Mouse (Mus musculus) midbrain, embryonic 16.5 days (tissue): ENCODE measurements around the gene Egln3. TPM values are rescaled to one million over a fixed set of nuclear protein-coding genes. Genes with fewer than 3 reads are reported as not detected.
A peak's percentile ranks its signal among the peaks of the same experiment; 100 is the strongest.

Experiments used
- ATAC-seq: fragments of 200-750 bp; cut with Nextera tagmentation; 2 replicates; pipeline ENCODE4 v1.8.0; 2017; ENCODE audit warnings: moderate TSS enrichment
- H3K27ac ChIP-seq: fragments of 300-500 bp; sonication (generic); 2 replicates; pipeline ENCODE4 v1.5.1; 2014; ENCODE audit warnings: mild to moderate bottlenecking, low read length, mixed read lengths
- H3K27me3 ChIP-seq: fragments of 300-500 bp; sonication (generic); 2 replicates; pipeline ENCODE4 v1.6.1; 2014; ENCODE audit warnings: low read depth, low read length, mixed read lengths; ENCODE audit not compliant: control insufficient read depth, insufficient read depth
- H3K36me3 ChIP-seq: fragments of 300-500 bp; sonication (generic); 2 replicates; pipeline ENCODE4 v1.6.1; 2014; ENCODE audit warnings: mild to moderate bottlenecking, low read length, moderate library complexity, mixed read lengths; ENCODE audit not compliant: control insufficient read depth, insufficient read depth
- H3K4me1 ChIP-seq: fragments of 300-500 bp; sonication (generic); 2 replicates; pipeline ENCODE4 v1.6.1; 2014; ENCODE audit warnings: mild to moderate bottlenecking, low read length, mixed read lengths; ENCODE audit not compliant: control insufficient read depth, insufficient read depth
- H3K4me2 ChIP-seq: fragments of 300-500 bp; sonication (generic); 2 replicates; pipeline ENCODE4 v1.6.1; 2014; ENCODE audit warnings: mild to moderate bottlenecking, low read length, mixed read lengths
- H3K4me3 ChIP-seq: fragments of 300-500 bp; sonication (generic); 2 replicates; pipeline ENCODE4 v1.5.1; 2014; ENCODE audit warnings: low read depth, mild to moderate bottlenecking, low read length, moderate library complexity, mixed read lengths
- H3K9ac ChIP-seq: fragments of 300-500 bp; sonication (generic); 2 replicates; pipeline ENCODE4 v1.6.1; 2014; ENCODE audit warnings: low read depth, low read length, mixed read lengths
- H3K9me3 ChIP-seq: fragments of 300-500 bp; sonication (generic); replicated peaks from 2 replicates; pipeline ENCODE4 v1.6.1; 2014; ENCODE audit warnings: mild to moderate bottlenecking, low read length, mixed read lengths; ENCODE audit not compliant: control insufficient read depth, poor library complexity, severe bottlenecking
- WGBS: fragments of 180-500 bp; shearing (Covaris S2); extraction: QIAGEN DNeasy Blood & Tissue Kit; methylation state at CpG from one replicate; pipeline ENCODE4 v1.1.7; 2014; 5-methylcytosine and 5-hydroxymethylcytosine counted together
- polyA plus RNA-seq: library from polyadenylated mRNA; unstranded; fragments of >200 nt; fragmentation: Nextera tagmentation; extraction: Ambion mirVana; gene quantifications from 2 replicates; pipeline ENCODE4 v1.2.1, GENCODE M21; 2015

The Egln3 gene
- polyA plus RNA-seq, 1 experiment from 2014 or later, result 5.7 TPM

DNA sequence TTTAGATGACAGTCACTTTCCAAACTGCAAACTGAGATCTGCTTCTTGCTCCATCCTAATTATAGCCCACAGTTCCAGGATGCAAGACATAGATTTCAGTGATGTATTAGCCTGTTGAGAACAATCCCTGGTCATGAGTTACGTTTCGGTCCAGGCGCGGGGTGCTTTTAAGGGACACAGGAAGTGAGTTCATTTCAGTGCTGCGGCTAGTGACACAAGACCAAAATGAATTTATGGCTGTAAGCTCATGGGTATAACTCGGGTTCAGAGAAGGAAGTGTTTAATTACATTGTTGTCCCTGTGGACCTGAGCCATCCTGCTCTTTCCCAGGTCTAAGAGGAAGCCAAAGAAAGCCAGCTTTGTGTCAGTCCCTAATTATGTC is 5.5 kb upstream of the Egln3 start:
- no peak overlapping the region for H3K4me2 ChIP-seq
- no peak overlapping the region for H3K4me3 ChIP-seq
- no peak overlapping the region for H3K27ac ChIP-seq
- no peak overlapping the region for H3K9ac ChIP-seq
- H3K27me3 ChIP-seq, result peaks cover 3% of the 10 kb centered on the region
- H3K4me1 ChIP-seq, result no peaks in the 10 kb centered on the region
- H3K36me3 ChIP-seq, result no peaks in the 10 kb centered on the region
- ATAC-seq, result no peak
- WGBS, result 76% methylated on average over 6 of the region's 6 CpGs
- H3K9me3 ChIP-seq, result no peaks in the 10 kb centered on the region

DNA sequence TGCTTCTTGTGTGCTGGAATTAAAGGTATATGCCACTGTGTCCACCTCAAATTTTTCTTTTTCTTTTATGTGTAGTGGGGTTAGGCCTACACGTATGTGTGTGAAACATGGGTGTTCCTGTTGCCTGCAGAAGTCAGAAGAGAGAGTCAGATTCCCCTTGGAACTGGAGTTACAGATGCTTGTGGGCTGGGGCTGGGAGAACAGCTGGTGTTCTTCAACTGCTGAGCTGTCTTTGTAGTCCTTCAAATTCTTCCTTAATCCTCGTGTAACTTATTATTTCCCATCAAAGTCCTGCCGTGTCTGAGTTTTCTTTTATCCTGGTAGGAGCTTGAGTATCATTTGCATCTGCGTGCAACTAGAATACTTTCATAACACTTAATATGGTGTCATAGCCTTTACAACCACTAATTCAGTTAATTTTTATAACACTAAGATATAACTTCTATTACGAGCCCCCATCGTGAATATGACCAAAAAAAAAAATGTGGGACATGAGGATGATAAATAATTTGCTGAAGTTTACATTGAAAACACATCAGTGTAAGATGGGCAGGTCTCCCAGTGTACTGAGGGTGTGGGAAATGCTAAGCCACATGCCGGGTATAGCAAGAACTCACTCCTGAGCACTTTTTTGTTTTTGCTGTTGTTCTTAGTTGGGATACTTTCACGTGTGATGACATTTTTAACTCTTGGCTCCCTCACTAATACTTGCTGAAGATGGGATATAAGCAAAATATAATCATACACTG is 4.9 kb upstream of the Egln3 start:
- H3K27me3 ChIP-seq, result peaks cover 5% of the 10 kb centered on the region
- peaks cover 4% of the 10 kb centered on the region; the same call in 1 of the 2 replicates for H3K4me1 ChIP-seq
- no peaks in the 10 kb centered on the region for H3K9me3 ChIP-seq
- no peak overlapping the region for H3K4me3 ChIP-seq
- H3K36me3 ChIP-seq, result no peaks in the 10 kb centered on the region
- no peak overlapping the region for H3K9ac ChIP-seq
- WGBS, result 53% methylated on average over 8 of the region's 8 CpGs
- ATAC-seq, result no peak
- no peak overlapping the region for H3K4me2 ChIP-seq
- no peak overlapping the region for H3K27ac ChIP-seq

DNA sequence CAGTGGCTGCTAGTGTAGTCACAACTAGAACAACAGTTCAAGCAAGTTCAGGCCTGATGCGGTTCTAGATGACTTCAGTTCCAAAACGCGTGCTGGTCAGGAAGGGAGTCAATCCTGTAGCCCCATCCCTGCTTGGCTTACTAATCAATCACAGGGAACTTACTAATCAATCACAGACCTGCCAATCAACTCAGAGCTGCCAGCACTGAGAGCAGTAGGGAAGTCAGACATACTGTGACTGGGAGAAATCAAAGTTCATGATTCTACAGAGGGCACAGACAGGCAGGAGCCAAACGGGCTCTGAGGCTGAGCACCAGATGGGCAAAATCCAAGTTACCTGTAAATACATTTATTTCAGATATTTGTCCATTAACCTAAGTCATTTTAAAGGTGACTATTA is 2.1 kb upstream of the Egln3 start:
- Histone ChIP-seq H3K4me3 (no peak overlapping the region), H3K9ac (no peak overlapping the region), H3K27me3 (peaks cover 10% of the 10 kb centered on the region), H3K4me2 (no peak overlapping the region), H3K27ac (no peak overlapping the region), H3K9me3 (no peaks in the 10 kb centered on the region), H3K36me3 (no peaks in the 10 kb centered on the region), H3K4me1 (peaks cover 16% of the 10 kb centered on the region)
- ATAC-seq, result no peak
- WGBS, result 94% methylated on average over 4 of the region's 4 CpGs

DNA sequence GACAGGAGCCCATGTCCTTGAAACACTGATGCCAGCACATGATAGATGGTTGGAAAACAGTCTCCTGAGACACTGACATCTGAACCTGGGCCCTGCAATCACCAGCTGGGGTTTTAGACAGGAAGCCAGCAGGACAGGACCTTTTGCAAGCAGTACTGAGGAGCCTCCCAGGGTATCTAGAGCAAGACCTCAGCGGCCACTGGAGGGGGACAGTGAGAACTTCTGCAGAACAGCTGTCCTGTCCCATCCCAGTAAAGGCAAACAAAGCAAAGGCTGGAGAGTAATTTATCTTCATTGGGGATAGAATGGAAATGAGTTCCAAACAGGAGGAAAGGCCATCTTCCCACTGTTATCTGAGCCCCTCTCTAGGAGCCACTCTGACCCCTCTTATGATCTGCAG is 1.5 kb upstream of the Egln3 start:
- peaks cover 10% of the 10 kb centered on the region for H3K27me3 ChIP-seq
- 5% methylated on average over 1 of the region's 1 CpGs for WGBS
- no peak overlapping the region for H3K4me2 ChIP-seq
- H3K36me3 ChIP-seq, result no peaks in the 10 kb centered on the region
- H3K4me3 ChIP-seq, result no peak overlapping the region
- no peak overlapping the region for H3K9ac ChIP-seq
- H3K27ac ChIP-seq, result no peak overlapping the region
- ATAC-seq, result no peak
- peaks cover 16% of the 10 kb centered on the region for H3K4me1 ChIP-seq
- H3K9me3 ChIP-seq, result no peaks in the 10 kb centered on the region

DNA sequence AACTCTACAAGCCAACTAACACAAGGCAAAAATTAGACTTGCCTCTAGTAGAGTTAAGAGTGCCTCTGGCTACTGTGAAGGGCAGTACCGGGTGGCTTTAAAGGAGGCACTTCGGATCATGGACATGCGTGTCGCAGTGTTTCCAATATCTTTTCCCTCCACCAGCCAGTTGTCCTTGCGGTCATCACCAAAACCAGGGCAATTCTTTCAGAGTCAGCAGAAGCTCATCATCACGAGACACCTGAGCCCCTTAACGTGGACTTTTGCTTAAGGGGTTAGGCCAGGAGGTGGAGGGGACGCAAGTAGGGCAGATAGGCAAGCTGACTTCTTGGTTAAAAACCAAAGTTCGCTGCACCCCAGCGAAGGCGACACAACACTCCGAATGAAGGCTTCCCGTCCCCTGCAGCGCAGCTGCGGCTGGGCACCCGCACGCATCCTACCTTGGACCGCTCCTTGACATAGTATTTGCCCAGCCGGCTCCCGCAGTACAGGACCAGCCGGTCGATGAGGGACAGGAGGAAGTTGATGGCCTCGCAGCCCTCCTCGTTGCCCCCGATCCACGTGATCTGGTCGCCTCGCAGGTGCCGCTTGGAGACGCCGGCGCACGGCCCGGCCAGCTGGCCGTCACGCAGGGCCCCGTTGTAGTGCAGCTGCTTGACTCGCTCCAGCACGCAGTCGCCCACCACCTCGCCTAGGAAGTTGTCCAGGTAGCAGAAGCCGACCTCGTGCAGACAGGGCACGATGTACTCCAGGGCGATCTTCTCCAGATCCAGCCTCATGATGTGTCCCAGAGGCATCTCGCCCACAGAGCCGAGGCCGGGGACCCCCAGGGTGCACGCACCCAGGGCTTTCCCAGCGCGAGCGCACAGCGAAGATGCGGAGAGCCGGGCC is 650 bp downstream of the Egln3 start:
- H3K36me3 ChIP-seq, result no peaks in the 10 kb centered on the region
- peak; percentile 77 for ATAC-seq
- H3K4me3 ChIP-seq, result peak overlapping the region; percentile 52
- peaks cover 10% of the 10 kb centered on the region for H3K27me3 ChIP-seq
- H3K4me1 ChIP-seq, result peaks cover 17% of the 10 kb centered on the region
- H3K9me3 ChIP-seq, result no peaks in the 10 kb centered on the region
- 4% methylated on average over 55 of the region's 55 CpGs for WGBS
- 0 out of 2 replicates have a peak overlapping the region, but pooled peaks have one; percentile 7 for H3K27ac ChIP-seq
- peak overlapping the region; percentile 73 for H3K9ac ChIP-seq
- peak overlapping the region; percentile 99 for H3K4me2 ChIP-seq

DNA sequence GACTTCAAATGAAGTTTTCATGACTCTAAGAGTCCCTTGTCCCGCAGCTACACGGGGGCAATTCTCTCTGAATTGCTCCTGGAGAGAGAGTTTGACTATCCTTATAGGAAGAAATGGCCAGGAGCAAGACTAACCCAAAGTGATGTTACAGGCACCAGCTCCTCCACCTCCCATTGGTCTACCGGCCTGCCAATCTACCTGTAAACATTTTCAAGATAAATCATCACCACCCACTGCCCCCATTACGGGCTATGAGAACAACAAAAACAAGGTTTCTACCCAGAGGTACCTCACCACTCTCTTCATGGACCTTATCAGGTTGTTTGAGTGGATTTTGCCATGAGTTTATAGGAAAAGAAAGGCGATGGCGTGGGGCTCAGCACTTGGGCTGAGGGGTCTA is 1.4 kb downstream of the Egln3 start:
- H3K27ac ChIP-seq, result no peak overlapping the region
- 57% methylated on average over 6 of the region's 6 CpGs for WGBS
- peak overlapping the region; percentile 99 for H3K4me2 ChIP-seq
- no peaks in the 10 kb centered on the region for H3K36me3 ChIP-seq
- H3K9me3 ChIP-seq, result no peaks in the 10 kb centered on the region
- peaks cover 10% of the 10 kb centered on the region for H3K27me3 ChIP-seq
- H3K4me3 ChIP-seq, result peak overlapping the region; percentile 52
- H3K9ac ChIP-seq, result no peak overlapping the region
- no peak for ATAC-seq
- peaks cover 22% of the 10 kb centered on the region for H3K4me1 ChIP-seq

DNA sequence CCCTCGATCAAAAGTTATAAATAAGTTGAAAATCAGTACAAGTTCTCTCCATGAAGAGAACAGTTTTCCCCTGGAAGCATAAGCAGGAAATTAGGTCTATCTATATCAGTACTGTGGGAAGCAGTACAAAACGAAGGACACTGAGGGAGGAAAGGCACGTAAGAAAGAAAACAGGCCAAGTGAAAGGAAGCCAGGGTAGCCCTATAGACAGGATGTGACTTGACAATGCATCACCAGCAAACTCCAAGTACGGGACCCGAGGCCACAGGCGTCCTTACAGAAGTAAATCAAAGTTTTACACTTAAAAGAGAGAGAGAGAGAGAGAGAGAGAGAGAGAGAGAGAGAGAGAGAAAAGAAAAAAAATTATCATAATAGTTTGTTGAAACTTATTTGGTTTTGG is 2.8 kb downstream of the Egln3 start:
- no peaks in the 10 kb centered on the region for H3K9me3 ChIP-seq
- no peak for ATAC-seq
- peaks cover 24% of the 10 kb centered on the region for H3K4me1 ChIP-seq
- H3K4me3 ChIP-seq, result no peak overlapping the region
- H3K36me3 ChIP-seq, result no peaks in the 10 kb centered on the region
- H3K27me3 ChIP-seq, result peaks cover 10% of the 10 kb centered on the region
- 0 out of 2 replicates have a peak overlapping the region, but pooled peaks have one; percentile 13 for H3K4me2 ChIP-seq
- WGBS, result 60% methylated on average over 6 of the region's 6 CpGs
- no peak overlapping the region for H3K27ac ChIP-seq
- no peak overlapping the region for H3K9ac ChIP-seq

DNA sequence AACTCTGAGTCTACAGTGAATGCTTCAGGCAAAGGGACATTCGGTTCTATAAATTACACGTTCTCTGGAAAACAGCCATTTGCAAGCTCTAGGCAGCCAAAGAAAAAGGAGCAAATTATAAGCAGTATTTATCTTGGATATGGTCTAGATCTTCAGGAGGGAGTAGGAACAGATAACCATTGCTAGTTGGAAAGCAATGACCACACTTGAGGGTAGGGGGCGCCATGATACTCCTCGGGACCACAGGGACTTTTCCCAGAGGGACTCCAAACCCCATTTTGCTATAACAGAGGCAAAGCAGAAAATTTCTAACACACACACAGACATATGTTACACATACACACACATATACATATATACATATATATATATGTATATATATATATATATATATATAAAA is 3.5 kb downstream of the Egln3 start:
- no peak for ATAC-seq
- Histone ChIP-seq H3K9me3 (no peaks in the 10 kb centered on the region), H3K4me2 (no peak overlapping the region), H3K4me3 (no peak overlapping the region), H3K36me3 (no peaks in the 10 kb centered on the region), H3K9ac (no peak overlapping the region), H3K27me3 (peaks cover 10% of the 10 kb centered on the region), H3K4me1 (peaks cover 24% of the 10 kb centered on the region), H3K27ac (no peak overlapping the region)
- 42% methylated on average over 4 of the region's 4 CpGs for WGBS
